ENCODE assay signal across 27 mouse cellular contexts in the genomic region with DNA sequence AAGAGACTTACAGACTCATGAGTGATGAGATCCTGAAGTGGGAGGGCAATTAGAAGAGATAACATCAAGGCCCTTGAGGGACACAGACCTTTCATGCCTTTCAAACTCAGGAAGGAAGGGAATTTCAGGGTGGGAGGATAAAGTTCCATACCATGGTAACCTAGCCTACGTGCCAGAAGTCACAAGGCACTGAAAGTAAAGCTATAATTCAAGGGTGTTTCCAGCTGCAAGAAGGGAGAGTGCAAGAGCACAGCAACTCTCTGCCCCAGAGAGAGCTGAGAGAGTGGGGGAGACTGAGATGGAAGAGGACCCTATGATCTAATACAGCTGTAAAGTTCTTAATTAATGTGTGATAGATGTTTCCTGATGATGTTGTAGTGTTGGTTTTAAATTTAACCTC. TPM values are rescaled to one million over a fixed set of nuclear protein-coding genes. Genes with fewer than 3 reads are reported as not detected.
DNase-seq lines count a peak whose midpoint lies in the region; ATAC-seq and TF ChIP-seq lines count a peak whose summit lies in the region.
"Had no signal": no experiment of that assay in that cellular context is flagged by ENCODE, and none has a peak within 500 bp of the region (broad histone marks: within the 10 kb centered on the region; RNA-seq: fewer than 3 reads in every experiment).

No protein-coding gene starts in this region.

- intact Hi-C loops in heart, adult 2 months (cut with DNase I), result no loop called here

- no peak overlapping the region for H3K4me3 ChIP-seq in heart, embryonic 10.5 days
- no peak overlapping the region for H3K4me3 ChIP-seq in heart, embryonic 16.5 days (ENCODE audit: low read length)
- no peak overlapping the region for H3K4me3 ChIP-seq in heart, adult 2 months
- H3K4me3 ChIP-seq in lung, embryonic 16.5 days (ENCODE audit: low read length), result no peak overlapping the region
- H3K4me3 ChIP-seq: forebrain, embryonic 13.5 days; gastrocnemius, adult 2 months; hindbrain, embryonic 10.5 days; left cerebral cortex, adult 2 months; liver, embryonic 13.5 days; megakaryocyte, embryonic 14.5 days had no signal

- ATAC-seq in heart, embryonic 16.5 days (replicated peaks; ENCODE audit: extremely low read depth, insufficient read depth, low FRiP score), result peak; percentile 55; the same call in 1 of the 2 replicates
- ATAC-seq in lung, embryonic 16.5 days (ENCODE audit: low read depth), result peak; percentile 49; the same call in 1 of the 2 replicates
- ATAC-seq: CD4-positive, CD25-positive, alpha-beta regulatory T cell, adult 4 months; forebrain, embryonic 13.5 days; hindbrain, embryonic 16.5 days had no signal

- TF ChIP-seq POLR2A in heart, adult 2 months (IDR thresholded peaks at IDR 0.05; ENCODE audit: insufficient read depth, low read depth, low read length), result no peak

- no peaks in the 10 kb centered on the region for H3K79me2 ChIP-seq in heart, adult 2 months (replicated peaks; ENCODE audit: control insufficient read depth, insufficient read depth, low read length)

- WGBS in heart, embryonic 10.5 days, result 3% methylated on average over 1 of the region's 1 CpGs
- 0% methylated on average over 1 of the region's 1 CpGs for WGBS in heart, embryonic 16.5 days
- 34% methylated on average over 1 of the region's 1 CpGs for WGBS in heart, adult 2 months
- WGBS in lung, embryonic 16.5 days, result 17% methylated on average over 1 of the region's 1 CpGs

- no peak for DNase-seq in heart, embryonic 10.5 days (ENCODE audit: low spot score)
- DNase-seq in heart, adult 18-20 months, result no peak
- DNase-seq in heart, adult 2 months, result no peak
- DNase-seq in lung, postnatal 14 days, result no peak
- DNase-seq in mesoderm, embryonic 11.5 days (ENCODE audit: low read depth, low spot score), result peak; percentile 4
- DNase-seq in left cerebral cortex, adult 11 months (ENCODE audit: low spot score), result no peak
- DNase-seq: cerebellum, adult 11-12 months; cerebellum, postnatal 10 days; gastrocnemius, adult 2 months; kidney, adult 18-20 months; kidney, postnatal 25 days; layer of hippocampus, adult 9-11 months; liver, embryonic 13.5 days; lung, adult 2 months; midbrain, embryonic 14.5 days had no signal

- no peak for TF ChIP-seq CTCF in heart, adult 2 months (IDR thresholded peaks at IDR 0.05)

- peaks cover 13% of the 10 kb centered on the region for H3K4me1 ChIP-seq in heart, embryonic 10.5 days
- peaks cover 10% of the 10 kb centered on the region for H3K4me1 ChIP-seq in heart, embryonic 16.5 days (ENCODE audit: control insufficient read depth, insufficient read depth, low read length)
- H3K4me1 ChIP-seq in heart, adult 2 months (ENCODE audit: control insufficient read depth, insufficient read depth, low read length), result peaks cover 2% of the 10 kb centered on the region; the same call in 1 of the 2 replicates
- peaks cover 5% of the 10 kb centered on the region for H3K4me1 ChIP-seq in lung, embryonic 16.5 days (replicated peaks; ENCODE audit: control insufficient read depth, insufficient read depth, low read length)
- H3K4me1 ChIP-seq: forebrain, embryonic 13.5 days; hindbrain, embryonic 10.5 days; liver, embryonic 13.5 days had no signal

- H3K36me3 ChIP-seq in heart, embryonic 10.5 days, result no peaks in the 10 kb centered on the region
- no peaks in the 10 kb centered on the region for H3K36me3 ChIP-seq in heart, embryonic 16.5 days (ENCODE audit: control insufficient read depth, insufficient read depth)
- H3K36me3 ChIP-seq in heart, adult 2 months (ENCODE audit: control insufficient read depth, insufficient read depth, low read length), result peaks cover 4% of the 10 kb centered on the region; the same call in 1 of the 2 replicates
- no peaks in the 10 kb centered on the region for H3K36me3 ChIP-seq in lung, embryonic 16.5 days (ENCODE audit: control insufficient read depth, insufficient read depth, low read length)
- H3K36me3 ChIP-seq: hindbrain, embryonic 10.5 days; liver, embryonic 13.5 days had no signal

- peak overlapping the region; percentile 60 for H3K27ac ChIP-seq in heart, embryonic 10.5 days
- H3K27ac ChIP-seq in heart, embryonic 16.5 days (ENCODE audit: low read length), result no peak overlapping the region
- H3K27ac ChIP-seq in heart, adult 2 months, result no peak overlapping the region
- H3K27ac ChIP-seq in lung, embryonic 16.5 days (ENCODE audit: low read length), result peak overlapping the region; percentile 30; the same call in 1 of the 2 replicates
- H3K27ac ChIP-seq: forebrain, embryonic 13.5 days; gastrocnemius, adult 2 months; hindbrain, embryonic 10.5 days; left cerebral cortex, adult 2 months; liver, embryonic 13.5 days had no signal

- no peak overlapping the region for H3K9ac ChIP-seq in heart, embryonic 16.5 days (ENCODE audit: low read length)
- no peak overlapping the region for H3K9ac ChIP-seq in heart, adult 2 months (ENCODE audit: low read depth, low read length)
- no peak overlapping the region for H3K9ac ChIP-seq in lung, embryonic 16.5 days (ENCODE audit: low read length)
- H3K9ac ChIP-seq: forebrain, embryonic 13.5 days; liver, embryonic 13.5 days had no signal

- TF ChIP-seq EP300 in heart, adult 2 months (IDR thresholded peaks at IDR 0.05; ENCODE audit: insufficient read depth, low read depth, low read length), result no peak

- H3K27me3 ChIP-seq in heart, embryonic 10.5 days (ENCODE audit: insufficient read depth, poor library complexity, severe bottlenecking), result no peaks in the 10 kb centered on the region
- no peaks in the 10 kb centered on the region for H3K27me3 ChIP-seq in heart, embryonic 16.5 days (ENCODE audit: control insufficient read depth, insufficient read depth, low read length)
- no peaks in the 10 kb centered on the region for H3K27me3 ChIP-seq in heart, adult 2 months (ENCODE audit: control insufficient read depth, insufficient read depth, low read length)
- no peaks in the 10 kb centered on the region for H3K27me3 ChIP-seq in lung, embryonic 16.5 days (ENCODE audit: control insufficient read depth, insufficient read depth, low read depth, low read length)
- H3K27me3 ChIP-seq: forebrain, embryonic 13.5 days; liver, embryonic 13.5 days; megakaryocyte, embryonic 14.5 days had no signal

- H3K9me3 ChIP-seq in heart, embryonic 10.5 days, result no peaks in the 10 kb centered on the region
- H3K9me3 ChIP-seq in heart, embryonic 16.5 days (replicated peaks; ENCODE audit: control insufficient read depth, low read length), result no peaks in the 10 kb centered on the region
- H3K9me3 ChIP-seq in lung, embryonic 16.5 days (ENCODE audit: control insufficient read depth, low read length), result no peaks in the 10 kb centered on the region
- H3K9me3 ChIP-seq: forebrain, embryonic 13.5 days; hindbrain, embryonic 10.5 days; liver, embryonic 13.5 days; megakaryocyte, embryonic 14.5 days had no signal

- H3K4me2 ChIP-seq in heart, embryonic 16.5 days (ENCODE audit: low read depth, low read length), result no peak overlapping the region
- H3K4me2 ChIP-seq in lung, embryonic 16.5 days (ENCODE audit: low read depth, low read length), result no peak overlapping the region
- H3K4me2 ChIP-seq: forebrain, embryonic 13.5 days; liver, embryonic 13.5 days had no signal

RNA-seq across cellular contexts. Expression of a gene that starts 51.9 kb away (rescaled TPM):
- 0.11 TPM in 1 of 2 replicates, not detected in the other for polyA plus RNA-seq in heart, embryonic 10.5 days (2016; fragmentation: Nextera tagmentation; extraction: Ambion mirVana)
- not detected for total RNA-seq in heart, adult 18-20 months (2021)
- polyA plus RNA-seq in heart, embryonic 16.5 days (2015; fragmentation: Nextera tagmentation; extraction: Ambion mirVana), result not detected in 2 replicates
- not detected for total RNA-seq in heart, adult 2 months (2021)
- polyA plus RNA-seq in heart, adult 2 months (2012; rRNA removed), result 0.12 and 0.41 TPM in 2 replicates
- polyA plus RNA-seq in lung, embryonic 16.5 days (2015; fragmentation: Nextera tagmentation; extraction: Ambion mirVana), result not detected in 2 replicates
- polyA plus RNA-seq: limb, embryonic 14.5 days; liver, embryonic 13.5 days; midbrain, embryonic 14.5 days; neural tube, embryonic 11.5 days; small intestine, adult 2 months; thymus, postnatal 0 days had no signal

Comparison
In these comparisons a context has a peak if more than half of its experiments do, and no peak if none do; other contexts are left out.
1. H3K27ac ChIP-seq: peak in heart, embryonic 10.5 days (single experiment) and lung, embryonic 16.5 days (single experiment); none in heart, embryonic 16.5 days (single experiment) and heart, adult 2 months (single experiment).